In the genomic region with DNA sequence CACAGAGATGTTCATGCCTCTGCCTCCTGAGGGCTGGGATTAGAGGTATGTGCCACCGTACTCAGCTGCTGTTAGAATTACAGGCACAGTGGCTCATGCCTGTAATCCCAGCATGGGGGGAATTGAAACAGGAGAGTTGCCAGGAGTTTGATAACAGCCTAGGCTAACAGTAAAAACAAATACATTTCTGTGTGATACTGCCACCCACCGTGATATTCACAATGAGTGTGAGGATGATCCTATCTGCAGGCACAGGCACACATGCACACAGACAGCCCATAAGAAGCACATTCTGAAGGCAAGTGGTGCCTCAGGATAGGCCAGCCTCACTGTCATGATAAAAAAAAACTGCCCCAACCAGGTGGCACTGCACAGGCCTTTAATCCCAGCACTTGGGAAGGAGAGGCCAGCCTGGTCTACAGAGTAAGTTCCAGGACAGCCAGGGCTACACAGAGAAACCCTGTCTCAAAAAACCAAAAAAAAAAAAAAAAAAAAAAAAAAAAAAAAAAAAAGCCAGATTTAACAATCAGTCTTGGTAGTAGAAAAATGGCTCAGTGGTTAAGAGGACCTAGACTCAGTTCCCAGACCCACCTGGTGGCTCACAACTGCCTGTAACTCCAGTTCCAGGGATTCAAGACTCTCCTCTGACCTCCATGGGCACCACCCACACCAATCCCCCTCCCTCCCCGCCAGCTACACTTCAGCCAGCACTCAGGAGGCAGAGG, we compare ENCODE assay signal across 22 mouse cellular contexts. TPM values are rescaled to one million over a fixed set of nuclear protein-coding genes. Genes with fewer than 3 reads are reported as not detected.
"Had no signal": no experiment of that assay in that cellular context is flagged by ENCODE, and none has a peak within 500 bp of the region (broad histone marks: within the 10 kb centered on the region; RNA-seq: fewer than 3 reads in every experiment).

No protein-coding gene starts in this region.

- H3K9me3 ChIP-seq: limb, embryonic 15.5 days; megakaryocyte, embryonic 14.5 days; midbrain, embryonic 13.5 days; neural tube, embryonic 15.5 days had no signal

- H3K27ac ChIP-seq: left cerebral cortex, adult 2 months; limb, embryonic 15.5 days; midbrain, embryonic 13.5 days; neural tube, embryonic 15.5 days had no signal

- DNase-seq: kidney, adult 8-10 months; kidney, postnatal 25 days; lung, embryonic 14.5 days; lung, postnatal 10 days; lung, postnatal 4 days; right cerebral cortex, postnatal 4 days; spleen, adult 18-20 months; thymus, adult 18-20 months; thymus, postnatal 14 days had no signal

- ATAC-seq: inflammation-experienced regulatory T-cells, adult 6 months; intestine, postnatal 0 days; midbrain, embryonic 13.5 days had no signal

- H3K4me3 ChIP-seq: left cerebral cortex, adult 2 months; limb, embryonic 15.5 days; megakaryocyte, embryonic 14.5 days; midbrain, embryonic 13.5 days; myocyte; neural tube, embryonic 15.5 days had no signal

- H3K4me2 ChIP-seq: limb, embryonic 15.5 days; lung, embryonic 14.5 days; midbrain, embryonic 13.5 days; neural tube, embryonic 15.5 days had no signal

- H3K9ac ChIP-seq: limb, embryonic 15.5 days; lung, embryonic 14.5 days; midbrain, embryonic 13.5 days; neural tube, embryonic 15.5 days had no signal

RNA-seq across cellular contexts. Expression of a gene that starts 6.3 kb away (rescaled TPM):
- polyA plus RNA-seq: inflammation-experienced regulatory T-cells, adult 6 months; myocyte had no signal

RNA-seq across cellular contexts. Expression of a gene that starts 19.2 kb away (rescaled TPM):
- total RNA-seq: layer of hippocampus, postnatal 25 days; left cerebral cortex, adult 2 months; left cerebral cortex, postnatal 25 days had no signal
- polyA plus RNA-seq: inflammation-experienced regulatory T-cells, adult 6 months had no signal

RNA-seq across cellular contexts. Expression of a gene that starts 21.5 kb away (rescaled TPM):
- total RNA-seq: layer of hippocampus, postnatal 25 days; left cerebral cortex, adult 2 months; left cerebral cortex, postnatal 25 days; midbrain, postnatal 0 days had no signal
- polyA plus RNA-seq: inflammation-experienced regulatory T-cells, adult 6 months; lung, embryonic 14.5 days; midbrain, embryonic 13.5 days; midbrain, postnatal 0 days; neural tube, embryonic 11.5 days; neural tube, embryonic 15.5 days; urinary bladder, adult 2 months had no signal
